Mouse (Mus musculus): ENCODE results near the gene Hexim1. TPM values are rescaled to one million over a fixed set of nuclear protein-coding genes. Genes with fewer than 3 reads are reported as not detected.

Gene Hexim1
- 4.1 and 4.7 TPM in 2 replicates for polyA plus RNA-seq (2015; fragmentation: Nextera tagmentation; extraction: Ambion mirVana)

DNA sequence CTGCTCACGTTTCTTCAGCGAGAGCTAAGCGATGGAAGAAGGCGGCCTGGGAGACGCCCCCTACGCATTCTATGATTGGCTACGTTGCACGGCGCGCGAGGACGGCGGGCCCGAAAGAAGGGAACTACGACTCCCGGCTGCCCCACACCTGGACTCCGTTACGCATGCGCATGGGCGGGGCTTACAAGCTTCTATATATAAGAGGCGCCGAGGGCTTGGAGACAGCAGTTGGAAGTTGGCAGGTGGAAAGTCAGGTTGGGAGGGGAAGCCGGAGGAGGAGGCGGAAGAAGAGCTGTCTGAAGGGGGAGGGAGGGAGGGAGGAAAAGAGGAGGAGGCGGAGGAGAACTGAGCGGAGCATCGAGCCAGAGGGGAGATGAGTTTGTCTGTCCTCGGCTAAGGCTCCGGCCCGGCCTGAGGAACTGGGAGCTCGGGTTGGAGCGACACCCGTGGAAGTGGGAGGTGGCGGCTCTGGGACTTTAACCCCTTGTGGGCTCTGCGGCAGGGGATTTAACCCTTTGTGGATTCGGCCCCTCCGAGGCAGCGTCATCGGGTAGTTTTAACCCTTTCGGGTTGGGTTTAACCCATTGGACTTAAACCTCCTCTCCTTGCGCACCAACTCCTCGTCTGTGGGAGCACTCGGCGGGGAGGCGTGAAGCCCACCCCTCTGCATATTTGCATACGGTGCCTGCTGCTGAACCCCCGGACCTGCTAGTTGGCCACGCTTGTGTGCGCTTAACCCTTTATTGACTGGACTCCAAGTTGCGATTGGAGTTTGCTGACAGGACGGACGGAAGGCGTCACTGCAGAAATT, at the start of gene Hexim1:
Gene Hexim1 (plus strand): TSS at position 224 of the 811 bp plus-strand sequence.
- peaks cover 8% of the 10 kb centered on the region for H3K27me3 ChIP-seq (replicated peaks; ENCODE audit: control insufficient read depth, insufficient read depth, low read length)
- H3K36me3 ChIP-seq (ENCODE audit: control insufficient read depth, insufficient read depth, low read length) = no peaks in the 10 kb centered on the region
- peak within 1 kb of the TSS; percentile 91 for H3K27ac ChIP-seq (ENCODE audit: low read depth, low read length)
- H3K9ac ChIP-seq (ENCODE audit: low read depth, low read length) = peak within 1 kb of the TSS; percentile 80
- H3K9me3 ChIP-seq (ENCODE audit: control insufficient read depth, low read length) = no peaks in the 10 kb centered on the region
- peak within 1 kb of the TSS; percentile 64 for H3K4me3 ChIP-seq (ENCODE audit: low read length)
- H3K4me2 ChIP-seq (ENCODE audit: low read length) = peak within 1 kb of the TSS; percentile 76
- H3K4me1 ChIP-seq (ENCODE audit: control insufficient read depth, insufficient read depth, low read depth, low read length) = peaks cover 23% of the 10 kb centered on the region
- WGBS = under 1% methylated on average over 53 of the region's 53 CpGs
- peak; percentile 97 for ATAC-seq

DNA sequence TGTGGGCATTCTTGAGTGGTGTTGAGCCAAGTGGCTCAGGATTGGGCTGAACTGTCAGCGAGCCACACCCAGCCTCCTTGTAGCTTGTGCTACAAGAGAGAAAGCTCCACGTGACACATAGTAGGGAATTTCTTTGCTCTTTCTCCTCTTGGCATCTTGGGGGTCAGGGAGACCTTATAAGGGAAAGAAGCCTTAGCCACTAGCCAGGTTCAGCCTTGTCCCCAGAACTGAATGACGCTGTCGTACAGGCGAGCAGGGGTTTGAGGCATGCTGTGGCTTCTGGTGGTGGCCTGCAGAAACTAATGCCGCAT, 49.0 kb upstream of the Hexim1 start:
- Histone ChIP-seq H3K27ac (ENCODE audit: low read depth, low read length) (no peak overlapping the region), H3K4me2 (ENCODE audit: low read length) (no peak overlapping the region), H3K36me3 (ENCODE audit: control insufficient read depth, insufficient read depth, low read length) (peaks cover 34% of the 10 kb centered on the region), H3K9me3 (ENCODE audit: control insufficient read depth, low read length) (no peaks in the 10 kb centered on the region), H3K9ac (ENCODE audit: low read depth, low read length) (no peak overlapping the region), H3K4me1 (ENCODE audit: control insufficient read depth, insufficient read depth, low read depth, low read length) (no peaks in the 10 kb centered on the region), H3K4me3 (ENCODE audit: low read length) (no peak overlapping the region), H3K27me3 (replicated peaks; ENCODE audit: control insufficient read depth, insufficient read depth, low read length) (no peaks in the 10 kb centered on the region)
- 90% methylated on average over 6 of the region's 6 CpGs for WGBS
- ATAC-seq = no peak

DNA sequence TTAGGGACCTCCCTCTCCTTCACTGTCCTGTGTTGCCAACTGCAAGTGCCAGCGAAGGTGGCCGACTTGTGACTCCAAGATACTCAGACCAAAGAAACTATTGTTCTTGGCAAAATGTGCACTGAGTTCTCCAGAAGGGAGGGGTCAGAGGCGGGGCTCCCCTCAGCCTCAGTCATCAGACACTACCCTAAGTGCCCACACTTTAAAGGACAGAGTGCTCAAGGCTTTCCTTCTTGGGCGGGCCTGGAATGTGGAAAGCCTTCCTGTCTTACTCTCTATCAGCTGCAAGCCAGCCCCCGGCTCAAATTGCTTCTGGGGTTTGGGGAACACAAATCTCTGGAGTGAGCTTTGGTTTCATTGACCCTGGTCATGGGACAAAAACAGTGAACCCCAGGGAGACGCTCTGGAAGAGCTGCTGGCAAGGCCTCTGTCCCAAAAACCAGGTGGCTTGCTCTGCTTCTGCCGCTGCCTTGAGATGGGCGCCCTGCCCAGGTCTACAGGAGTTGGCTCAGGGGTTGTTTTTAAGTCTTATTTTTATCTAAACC, 48.5 kb upstream of the Hexim1 start:
- 85% methylated on average over 8 of the region's 8 CpGs for WGBS
- no peak overlapping the region for H3K4me2 ChIP-seq (ENCODE audit: low read length)
- no peak overlapping the region for H3K27ac ChIP-seq (ENCODE audit: low read depth, low read length)
- no peaks in the 10 kb centered on the region for H3K4me1 ChIP-seq (ENCODE audit: control insufficient read depth, insufficient read depth, low read depth, low read length)
- no peaks in the 10 kb centered on the region for H3K9me3 ChIP-seq (ENCODE audit: control insufficient read depth, low read length)
- no peak overlapping the region for H3K9ac ChIP-seq (ENCODE audit: low read depth, low read length)
- H3K27me3 ChIP-seq (replicated peaks; ENCODE audit: control insufficient read depth, insufficient read depth, low read length) = no peaks in the 10 kb centered on the region
- H3K36me3 ChIP-seq (ENCODE audit: control insufficient read depth, insufficient read depth, low read length) = peaks cover 34% of the 10 kb centered on the region
- ATAC-seq = no peak
- no peak overlapping the region for H3K4me3 ChIP-seq (ENCODE audit: low read length)

DNA sequence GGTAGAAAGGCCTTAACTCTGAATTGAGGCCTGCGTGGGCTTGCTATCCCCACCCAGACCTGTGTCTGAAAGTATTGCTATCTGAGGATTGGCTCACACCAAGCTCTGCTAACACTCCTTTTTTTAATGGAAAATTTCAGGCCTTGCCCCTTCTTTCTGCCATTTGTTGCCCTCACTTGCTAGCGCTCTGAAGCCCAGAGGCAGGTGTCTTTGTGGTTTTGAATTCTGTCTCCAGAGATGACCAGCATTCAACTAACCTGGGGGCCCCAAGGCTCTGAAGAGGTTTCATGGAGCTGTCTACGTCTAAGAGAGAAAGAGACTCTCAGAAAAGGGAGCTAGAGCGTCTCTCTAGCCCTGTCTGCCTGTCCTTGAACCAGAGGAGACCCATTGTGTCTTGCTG, 47.8 kb upstream of the Hexim1 start:
- Histone ChIP-seq H3K9ac (ENCODE audit: low read depth, low read length) (no peak overlapping the region), H3K4me2 (ENCODE audit: low read length) (no peak overlapping the region), H3K27me3 (replicated peaks; ENCODE audit: control insufficient read depth, insufficient read depth, low read length) (no peaks in the 10 kb centered on the region), H3K27ac (ENCODE audit: low read depth, low read length) (no peak overlapping the region), H3K36me3 (ENCODE audit: control insufficient read depth, insufficient read depth, low read length) (peaks cover 34% of the 10 kb centered on the region), H3K4me1 (ENCODE audit: control insufficient read depth, insufficient read depth, low read depth, low read length) (no peaks in the 10 kb centered on the region), H3K4me3 (ENCODE audit: low read length) (no peak overlapping the region), H3K9me3 (ENCODE audit: control insufficient read depth, low read length) (no peaks in the 10 kb centered on the region)
- no peak for ATAC-seq
- WGBS = 95% methylated on average over 4 of the region's 4 CpGs

DNA sequence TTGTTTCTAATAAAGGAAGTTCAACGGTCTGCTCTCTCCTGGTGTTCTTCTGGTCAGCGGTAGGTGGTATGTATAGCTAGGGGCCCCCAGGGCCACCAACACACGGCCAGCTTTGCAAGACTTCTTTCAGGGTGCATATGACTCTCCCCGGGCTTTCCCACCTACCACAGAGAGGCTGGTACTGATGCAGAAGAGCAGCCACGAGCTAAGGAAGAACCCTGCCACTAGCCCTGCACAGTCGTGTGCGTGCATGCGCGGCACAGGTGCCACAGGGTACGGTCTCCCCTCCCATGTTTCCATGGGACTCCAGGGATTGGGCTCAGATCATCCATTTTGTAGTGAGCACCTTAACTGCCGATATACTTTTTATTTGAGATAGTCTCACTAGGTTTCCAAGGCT, 47.1 kb upstream of the Hexim1 start:
- H3K27ac ChIP-seq (ENCODE audit: low read depth, low read length) = no peak overlapping the region
- H3K4me1 ChIP-seq (ENCODE audit: control insufficient read depth, insufficient read depth, low read depth, low read length) = no peaks in the 10 kb centered on the region
- no peak for ATAC-seq
- H3K4me3 ChIP-seq (ENCODE audit: low read length) = no peak overlapping the region
- peaks cover 32% of the 10 kb centered on the region for H3K36me3 ChIP-seq (ENCODE audit: control insufficient read depth, insufficient read depth, low read length)
- H3K27me3 ChIP-seq (replicated peaks; ENCODE audit: control insufficient read depth, insufficient read depth, low read length) = no peaks in the 10 kb centered on the region
- no peak overlapping the region for H3K4me2 ChIP-seq (ENCODE audit: low read length)
- WGBS = 92% methylated on average over 11 of the region's 11 CpGs
- no peaks in the 10 kb centered on the region for H3K9me3 ChIP-seq (ENCODE audit: control insufficient read depth, low read length)
- H3K9ac ChIP-seq (ENCODE audit: low read depth, low read length) = no peak overlapping the region

DNA sequence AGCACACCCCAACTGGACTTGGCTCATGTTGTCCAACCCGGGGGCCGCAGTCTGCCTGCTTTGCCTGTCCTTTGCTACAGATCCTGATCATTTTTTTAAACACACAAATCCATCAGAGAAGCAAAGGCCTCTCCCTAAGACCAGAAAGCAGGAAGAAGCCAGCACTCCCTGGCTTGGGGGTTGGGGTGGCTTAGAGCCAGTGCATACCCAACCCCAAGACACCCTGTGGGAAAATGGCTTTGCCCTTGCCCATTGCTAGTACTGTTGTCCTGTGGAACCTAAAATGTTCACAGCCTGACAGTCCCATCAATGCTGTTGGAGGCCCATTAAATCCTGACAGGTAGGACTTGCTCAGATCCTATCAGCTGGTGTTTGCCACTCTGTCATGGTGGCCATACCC, 46.3 kb upstream of the Hexim1 start:
- no peak for ATAC-seq
- 97% methylated on average over 2 of the region's 2 CpGs for WGBS

DNA sequence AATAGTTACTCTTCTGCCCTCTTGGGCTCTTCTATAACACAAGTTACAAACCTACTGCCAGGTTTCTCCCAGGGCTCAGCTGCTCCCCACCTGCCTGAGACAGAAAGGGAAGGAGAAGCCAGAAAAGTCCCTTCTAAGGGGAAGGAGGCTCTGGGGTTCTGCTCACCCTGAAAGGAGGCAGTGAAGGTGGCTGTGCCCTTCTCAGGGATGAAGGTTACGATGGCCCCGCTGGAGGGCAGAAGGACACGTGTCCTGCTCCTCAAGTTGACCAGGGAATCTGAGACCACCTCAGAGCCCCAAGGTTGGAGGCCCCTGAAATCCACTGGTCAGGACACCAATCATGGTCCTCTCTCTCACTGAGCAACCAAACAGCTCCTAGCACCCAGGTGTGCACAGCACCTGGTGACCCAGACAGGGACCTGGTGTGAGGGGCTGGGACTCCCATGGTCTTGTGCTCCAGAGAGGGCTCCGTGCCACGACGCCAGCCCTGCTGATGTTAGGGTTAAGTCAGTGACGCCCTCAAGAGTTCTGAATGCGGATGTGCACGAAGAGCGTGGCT, 45.6 kb upstream of the Hexim1 start:
- 92% methylated on average over 10 of the region's 10 CpGs for WGBS
- ATAC-seq = no peak
- Histone ChIP-seq H3K36me3 (ENCODE audit: control insufficient read depth, insufficient read depth, low read length) (peaks cover 19% of the 10 kb centered on the region), H3K4me1 (ENCODE audit: control insufficient read depth, insufficient read depth, low read depth, low read length) (no peaks in the 10 kb centered on the region), H3K27me3 (replicated peaks; ENCODE audit: control insufficient read depth, insufficient read depth, low read length) (no peaks in the 10 kb centered on the region), H3K4me3 (ENCODE audit: low read length) (no peak overlapping the region), H3K4me2 (ENCODE audit: low read length) (no peak overlapping the region), H3K27ac (ENCODE audit: low read depth, low read length) (no peak overlapping the region), H3K9me3 (ENCODE audit: control insufficient read depth, low read length) (no peaks in the 10 kb centered on the region), H3K9ac (ENCODE audit: low read depth, low read length) (no peak overlapping the region)

More for the DNA sequence above, 46.3 kb upstream of the Hexim1 start:
- no peak overlapping the region for H3K9ac ChIP-seq (ENCODE audit: low read depth, low read length)
- no peaks in the 10 kb centered on the region for H3K4me1 ChIP-seq (ENCODE audit: control insufficient read depth, insufficient read depth, low read depth, low read length)
- no peaks in the 10 kb centered on the region for H3K9me3 ChIP-seq (ENCODE audit: control insufficient read depth, low read length)
- peaks cover 23% of the 10 kb centered on the region for H3K36me3 ChIP-seq (ENCODE audit: control insufficient read depth, insufficient read depth, low read length)
- no peaks in the 10 kb centered on the region for H3K27me3 ChIP-seq (replicated peaks; ENCODE audit: control insufficient read depth, insufficient read depth, low read length)
- H3K4me3 ChIP-seq (ENCODE audit: low read length) = no peak overlapping the region
- H3K4me2 ChIP-seq (ENCODE audit: low read length) = no peak overlapping the region
- H3K27ac ChIP-seq (ENCODE audit: low read depth, low read length) = no peak overlapping the region

DNA sequence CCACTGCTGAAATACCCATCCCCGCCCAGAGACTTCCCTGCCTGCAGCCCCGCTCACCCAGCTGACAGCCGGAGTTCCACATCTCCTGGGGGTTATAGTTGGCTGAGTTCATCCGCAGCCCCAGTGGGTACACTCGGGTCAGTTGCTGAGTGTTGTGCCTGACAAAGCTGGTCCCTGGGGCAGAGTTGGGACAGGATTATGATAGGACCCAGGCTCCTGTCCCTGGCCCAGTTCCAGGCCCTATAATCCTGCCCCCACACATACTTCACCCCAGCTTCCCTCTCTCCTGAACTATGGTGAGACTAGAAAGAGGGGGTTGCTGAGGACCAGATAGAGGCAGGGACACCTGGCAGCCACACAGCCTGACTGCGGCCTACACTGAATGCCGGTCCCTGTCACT, 42.4 kb upstream of the Hexim1 start:
- no peaks in the 10 kb centered on the region for H3K9me3 ChIP-seq (ENCODE audit: control insufficient read depth, low read length)
- H3K36me3 ChIP-seq (ENCODE audit: control insufficient read depth, insufficient read depth, low read length) = peaks cover 3% of the 10 kb centered on the region
- H3K9ac ChIP-seq (ENCODE audit: low read depth, low read length) = no peak overlapping the region
- H3K4me3 ChIP-seq (ENCODE audit: low read length) = no peak overlapping the region
- 81% methylated on average over 7 of the region's 7 CpGs for WGBS
- no peaks in the 10 kb centered on the region for H3K27me3 ChIP-seq (replicated peaks; ENCODE audit: control insufficient read depth, insufficient read depth, low read length)
- H3K4me2 ChIP-seq (ENCODE audit: low read length) = no peak overlapping the region
- no peak overlapping the region for H3K27ac ChIP-seq (ENCODE audit: low read depth, low read length)
- H3K4me1 ChIP-seq (ENCODE audit: control insufficient read depth, insufficient read depth, low read depth, low read length) = no peaks in the 10 kb centered on the region
- ATAC-seq = no peak

DNA sequence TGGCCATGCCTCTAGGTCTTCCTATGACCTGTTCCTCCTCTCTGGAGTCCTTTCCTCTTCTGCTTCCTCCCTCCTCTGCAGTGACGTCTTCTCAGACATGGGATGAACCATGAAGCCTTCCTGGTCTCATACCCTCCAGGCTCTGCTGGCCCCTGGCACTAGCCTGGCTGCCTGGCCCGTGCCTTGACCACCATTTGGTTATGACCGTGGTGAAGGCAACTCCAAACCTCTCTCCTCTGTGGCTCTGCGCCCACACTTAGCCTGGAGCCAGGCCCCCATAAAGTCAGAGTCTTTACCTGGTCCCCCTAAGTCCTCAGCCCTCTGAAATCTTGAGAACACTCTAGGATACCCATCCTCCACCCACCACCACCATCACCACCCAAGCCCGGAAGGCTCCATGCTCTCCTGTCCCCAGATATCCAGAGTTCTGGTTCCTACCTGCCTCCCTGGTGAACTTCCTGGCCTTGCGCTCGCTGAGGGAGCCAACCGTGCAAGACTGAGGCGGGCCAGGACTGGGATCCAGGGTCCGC, 41.8 kb upstream of the Hexim1 start:
- no peak overlapping the region for H3K4me3 ChIP-seq (ENCODE audit: low read length)
- no peaks in the 10 kb centered on the region; the same call in 1 of the 2 replicates for H3K36me3 ChIP-seq (ENCODE audit: control insufficient read depth, insufficient read depth, low read length)
- ATAC-seq = no peak
- no peak overlapping the region for H3K4me2 ChIP-seq (ENCODE audit: low read length)
- WGBS = 63% methylated on average over 10 of the region's 10 CpGs
- no peaks in the 10 kb centered on the region for H3K9me3 ChIP-seq (ENCODE audit: control insufficient read depth, low read length)
- no peaks in the 10 kb centered on the region for H3K27me3 ChIP-seq (replicated peaks; ENCODE audit: control insufficient read depth, insufficient read depth, low read length)
- no peak overlapping the region for H3K9ac ChIP-seq (ENCODE audit: low read depth, low read length)
- no peaks in the 10 kb centered on the region for H3K4me1 ChIP-seq (ENCODE audit: control insufficient read depth, insufficient read depth, low read depth, low read length)
- H3K27ac ChIP-seq (ENCODE audit: low read depth, low read length) = no peak overlapping the region
